Comparison of ENCODE assay signal across 8 mouse cellular contexts in the genomic region with DNA sequence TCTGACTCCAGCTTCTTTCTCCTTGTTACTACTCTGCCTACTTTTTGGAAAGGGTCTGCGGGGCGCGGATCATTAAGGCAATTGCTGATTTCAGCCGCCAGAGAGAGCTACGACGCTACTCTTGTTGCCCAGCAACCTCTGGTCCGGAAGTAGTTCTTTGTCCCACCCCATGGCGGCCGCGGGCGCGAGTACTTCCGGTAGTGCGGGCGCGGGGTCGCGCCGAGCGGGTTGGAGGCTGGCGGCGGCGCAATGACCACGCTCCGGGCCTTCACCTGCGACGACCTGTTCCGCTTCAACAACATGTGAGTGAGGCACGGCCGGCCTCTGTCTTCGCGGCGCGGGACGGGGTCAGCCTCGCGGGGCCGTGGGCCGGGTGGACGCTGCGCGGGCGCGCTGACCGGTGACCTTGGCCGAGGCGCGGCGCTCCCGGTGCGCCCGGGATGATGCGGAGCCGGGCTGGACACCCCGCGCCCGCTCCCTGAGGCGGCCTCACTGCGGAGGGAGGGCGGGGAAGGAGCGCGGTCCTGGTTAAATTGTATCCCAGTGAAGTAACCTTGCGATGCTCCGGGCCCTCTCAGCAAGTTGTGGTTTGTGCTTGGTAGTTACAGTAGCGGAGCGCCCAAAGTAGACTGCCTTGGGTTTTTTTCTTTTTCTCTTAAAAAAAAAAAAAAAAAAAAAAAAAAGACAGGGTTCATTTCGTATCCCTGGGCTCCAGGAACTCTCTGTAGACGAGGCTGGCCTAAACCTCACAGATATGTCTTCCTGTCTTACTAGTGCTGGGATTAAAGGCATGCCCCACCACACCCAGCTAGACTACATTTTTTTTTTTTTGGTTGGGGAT. TPM values are rescaled to one million over a fixed set of nuclear protein-coding genes. Genes with fewer than 3 reads are reported as not detected.
DNase-seq lines count a peak whose midpoint lies in the region; ATAC-seq lines count a peak whose summit lies in the region.

No protein-coding gene starts in this region.

- DNase-seq in ZHBTc4 (ENCODE audit: low read depth, low spot score), result peak; percentile 96
- DNase-seq in cerebellum, postnatal 4 days (ENCODE audit: low spot score in 2 of 2), result peak; percentile 75 to 92
- DNase-seq in gastrocnemius, adult 18-20 months (ENCODE audit: low spot score), result peak; percentile 92
- peak; percentile 89 to 93 for DNase-seq in left cerebral cortex, adult 18-20 months (ENCODE audit: low spot score in 2 of 2)
- peak; percentile 91 to 92 for DNase-seq in lung, postnatal 4 days
- DNase-seq in retina, postnatal 1 day, result peak; percentile 94
- peak; percentile 92 for DNase-seq in thymus, postnatal 4 days

- H3K9ac ChIP-seq in hindbrain, embryonic 16.5 days (ENCODE audit: low read depth, low read length), result peak overlapping the region; percentile 93

- no peaks in the 10 kb centered on the region for H3K27me3 ChIP-seq in hindbrain, embryonic 16.5 days (replicated peaks; ENCODE audit: control insufficient read depth, insufficient read depth, low read length)

- under 1% methylated on average over 60 of the region's 68 CpGs for WGBS in hindbrain, embryonic 16.5 days

- peaks cover 12% of the 10 kb centered on the region for H3K4me1 ChIP-seq in hindbrain, embryonic 16.5 days (ENCODE audit: control insufficient read depth, insufficient read depth, low read depth, low read length)

- no peaks in the 10 kb centered on the region for H3K36me3 ChIP-seq in hindbrain, embryonic 16.5 days (ENCODE audit: control insufficient read depth, insufficient read depth, low read length)

- peak overlapping the region; percentile 82 for H3K27ac ChIP-seq in hindbrain, embryonic 16.5 days (ENCODE audit: low read depth, low read length)

- ATAC-seq in hindbrain, embryonic 16.5 days, result peak; percentile 98

- H3K4me3 ChIP-seq in hindbrain, embryonic 16.5 days (ENCODE audit: low read length), result peak overlapping the region; percentile 94

- no peaks in the 10 kb centered on the region for H3K9me3 ChIP-seq in hindbrain, embryonic 16.5 days (ENCODE audit: control insufficient read depth, low read length)

- H3K4me2 ChIP-seq in hindbrain, embryonic 16.5 days (ENCODE audit: low read length), result peak overlapping the region; percentile 70

RNA-seq across cellular contexts. Expression of gene Naa20, which starts 1.4 kb away (rescaled TPM):
- total RNA-seq in gastrocnemius, adult 18-20 months (2021), result 10 to 100 TPM; 52.1 to 57.4 TPM
- 126 and 139 TPM in 2 replicates for polyA plus RNA-seq in hindbrain, embryonic 16.5 days (2015; fragmentation: Nextera tagmentation; extraction: Ambion mirVana)
- total RNA-seq in left cerebral cortex, adult 18-20 months (2021), result 10 to 100 TPM; 75.5 to 84.4 TPM

RNA-seq across cellular contexts. Expression of gene Cfap61, which starts 31.3 kb away (rescaled TPM):
- not detected for total RNA-seq in gastrocnemius, adult 18-20 months (2021)
- polyA plus RNA-seq in hindbrain, embryonic 16.5 days (2015; fragmentation: Nextera tagmentation; extraction: Ambion mirVana), result 4.8 and 5.1 TPM in 2 replicates
- 1 to 10 TPM; 3.4 to 3.6 TPM for total RNA-seq in left cerebral cortex, adult 18-20 months (2021)

RNA-seq across cellular contexts. Expression of gene Crnkl1, which starts 31.5 kb away (rescaled TPM):
- total RNA-seq in gastrocnemius, adult 18-20 months (2021), result 10 to 100 TPM; 17.0 to 17.1 TPM
- 18.3 and 19.1 TPM in 2 replicates for polyA plus RNA-seq in hindbrain, embryonic 16.5 days (2015; fragmentation: Nextera tagmentation; extraction: Ambion mirVana)
- 10 to 100 TPM; 20.8 to 21.8 TPM for total RNA-seq in left cerebral cortex, adult 18-20 months (2021)

Comparison
In these comparisons a context has a peak if more than half of its experiments do, and no peak if none do; other contexts are left out.
1. Peak in every context shown above with its lines: DNase-seq, ATAC-seq, H3K4me3 ChIP-seq and H3K27ac ChIP-seq.
2. RNA of gene Cfap61, which starts 31.3 kb away (total RNA-seq): 3.4 to 3.6 TPM in left cerebral cortex, adult 18-20 months; not detected in gastrocnemius, adult 18-20 months; every median in the first group is over 4 times any median in the second.